In genomic region chr4:43321536-43321935, GRCm38 (mm10) we compare ENCODE assay signal across 15 mouse cellular contexts.
"Had no signal": no experiment of that assay in that cellular context is flagged by ENCODE, and none has a peak within 500 bp of the region (broad histone marks: within the 10 kb centered on the region; RNA-seq: fewer than 3 reads in every experiment).

No protein-coding gene starts in this region.

- H3K36me3 ChIP-seq: midbrain, embryonic 13.5 days; midbrain, embryonic 15.5 days; neural tube, embryonic 12.5 days; stomach, embryonic 15.5 days had no signal

- H3K4me1 ChIP-seq: midbrain, embryonic 13.5 days; midbrain, embryonic 15.5 days; neural tube, embryonic 12.5 days; stomach, embryonic 15.5 days had no signal

- H3K4me2 ChIP-seq: lung, embryonic 14.5 days; midbrain, embryonic 11.5 days; midbrain, embryonic 13.5 days; midbrain, embryonic 15.5 days; neural tube, embryonic 12.5 days; stomach, embryonic 15.5 days had no signal

- H3K4me3 ChIP-seq: megakaryocyte, embryonic 14.5 days; midbrain, embryonic 13.5 days; midbrain, embryonic 15.5 days; neural tube, embryonic 12.5 days; stomach, embryonic 15.5 days had no signal

- DNase-seq: lung, adult 18-20 months; lung, embryonic 14.5 days; lung, postnatal 10 days; lung, postnatal 4 days; right cerebral cortex, postnatal 14 days; thymus, adult 2 months; thymus, postnatal 25 days; thymus, postnatal 4 days had no signal

- H3K27ac ChIP-seq: midbrain, embryonic 13.5 days; midbrain, embryonic 15.5 days; neural tube, embryonic 12.5 days; stomach, embryonic 15.5 days; stomach, postnatal 0 days had no signal

- ATAC-seq: midbrain, embryonic 13.5 days; midbrain, embryonic 15.5 days had no signal

- H3K9me3 ChIP-seq: midbrain, embryonic 13.5 days; midbrain, embryonic 15.5 days; stomach, embryonic 15.5 days had no signal

- H3K9ac ChIP-seq: lung, embryonic 14.5 days; midbrain, embryonic 13.5 days; midbrain, embryonic 15.5 days; neural tube, embryonic 12.5 days; stomach, embryonic 15.5 days had no signal

- H3K27me3 ChIP-seq: midbrain, embryonic 13.5 days; midbrain, embryonic 15.5 days; neural tube, embryonic 12.5 days; stomach, embryonic 15.5 days had no signal
